Mouse (Mus musculus) erythroid progenitor cell, adult 5-6 weeks (primary cell): Measurements from ENCODE around the gene Pum3. TPM values are rescaled to one million over a fixed set of nuclear protein-coding genes. Genes with fewer than 3 reads are reported as not detected.

ENCODE experiments used
- ATAC-seq: replicated peaks from 2 replicates; pipeline ENCODE4 v1.8.0; 2016; ENCODE audit warnings: moderate number of reproducible peaks, mild to moderate bottlenecking, moderate TSS enrichment, inconsistent platforms; ENCODE audit not compliant: poor library complexity, low FRiP score, severe bottlenecking
- total RNA-seq, 2 experiments: library from RNA; stranded (forward) in 1 of 2; stranded (reverse) in 1 of 2; fragments of 150-400 nt in 1 of 2; fragments of 186-747, 209-891 nt in 1 of 2; gene quantifications; 2 replicates each; pipeline versions ENCODE4 v1.2.3 to v1.2.4; 2015 to 2017; ENCODE audit warnings: low replicate concordance in 2 of 2

Pum3 gene
- 31.9 and 42.9 TPM in 2 replicates for total RNA-seq (2015; ENCODE audit: low replicate concordance)
- 23.4 and 57.8 TPM in 2 replicates for total RNA-seq (2017; ENCODE audit: low replicate concordance)

- peak; percentile 98 for ATAC-seq
Measured at GRCm38 (mm10) chr19:27429745-27430251, at the start of gene Pum3. Gene Pum3, minus strand, starts transcription at chr19:27429825.

DNA sequence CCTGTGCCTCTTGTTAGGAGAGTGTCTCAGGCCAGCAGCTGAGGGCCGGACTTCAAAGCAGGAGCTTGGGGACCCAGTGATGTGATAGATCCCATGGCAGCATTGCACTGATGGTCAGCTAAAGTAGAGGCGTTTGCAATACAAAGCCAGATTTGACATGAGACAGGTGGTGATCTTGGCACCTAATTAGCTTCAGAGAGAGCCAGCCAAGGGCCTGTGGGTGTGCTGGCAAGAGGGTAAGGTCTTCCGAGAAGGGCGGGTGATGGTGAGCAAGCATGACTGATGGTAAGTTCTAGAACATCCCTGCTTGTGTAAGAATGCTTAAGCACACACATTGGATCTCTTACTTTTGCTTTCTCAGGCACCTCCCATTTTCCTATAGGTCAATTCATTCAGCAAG lies 37.1 kb upstream of the Pum3 start:
- no peak for ATAC-seq

GRCm38 (mm10) chr19:27462656-27463055 lies 33.0 kb upstream of the Pum3 start:
- ATAC-seq, result no peak

GRCm38 (mm10) chr19:27450458-27450857 lies 20.8 kb upstream of the Pum3 start:
- no peak for ATAC-seq

DNA sequence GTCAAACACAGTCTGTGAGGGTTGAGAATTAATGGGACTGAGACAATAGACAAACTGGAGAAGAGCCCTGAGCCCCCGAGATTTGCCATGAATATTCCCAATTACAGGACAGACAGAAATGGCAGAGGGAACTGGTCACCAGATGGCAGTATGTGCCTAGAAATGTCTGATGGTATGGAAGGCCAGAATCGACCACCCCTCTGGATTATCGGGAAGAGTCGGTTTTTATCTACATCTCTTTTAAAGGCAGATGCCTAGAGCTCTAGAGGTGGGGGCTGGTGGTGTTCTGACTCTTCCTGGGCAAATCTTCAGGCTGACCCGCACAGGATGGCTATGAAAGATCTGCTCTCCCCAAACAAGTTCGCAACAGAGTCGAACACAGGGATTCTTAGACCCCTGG lies 17.9 kb upstream of the Pum3 start:
- no peak for ATAC-seq

DNA sequence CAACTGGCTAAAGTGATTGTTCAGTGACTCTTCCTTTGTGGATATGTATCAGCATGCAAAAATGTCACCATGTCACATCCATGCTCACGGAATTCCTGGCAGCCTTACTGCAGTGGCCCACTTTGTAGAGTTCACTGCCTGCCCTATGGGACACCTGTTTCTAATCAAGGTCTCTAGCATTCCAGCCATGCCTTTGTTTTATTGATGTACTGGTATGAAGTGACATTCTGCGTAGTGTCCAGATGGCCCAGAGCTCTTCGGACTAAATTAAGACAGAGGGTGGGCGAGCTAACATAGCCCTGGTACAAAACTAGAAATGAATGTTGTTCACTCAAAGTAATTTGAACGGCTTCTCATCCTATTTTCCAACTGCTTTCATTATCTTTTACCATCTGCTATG lies 11.5 kb upstream of the Pum3 start:
- no peak for ATAC-seq

DNA sequence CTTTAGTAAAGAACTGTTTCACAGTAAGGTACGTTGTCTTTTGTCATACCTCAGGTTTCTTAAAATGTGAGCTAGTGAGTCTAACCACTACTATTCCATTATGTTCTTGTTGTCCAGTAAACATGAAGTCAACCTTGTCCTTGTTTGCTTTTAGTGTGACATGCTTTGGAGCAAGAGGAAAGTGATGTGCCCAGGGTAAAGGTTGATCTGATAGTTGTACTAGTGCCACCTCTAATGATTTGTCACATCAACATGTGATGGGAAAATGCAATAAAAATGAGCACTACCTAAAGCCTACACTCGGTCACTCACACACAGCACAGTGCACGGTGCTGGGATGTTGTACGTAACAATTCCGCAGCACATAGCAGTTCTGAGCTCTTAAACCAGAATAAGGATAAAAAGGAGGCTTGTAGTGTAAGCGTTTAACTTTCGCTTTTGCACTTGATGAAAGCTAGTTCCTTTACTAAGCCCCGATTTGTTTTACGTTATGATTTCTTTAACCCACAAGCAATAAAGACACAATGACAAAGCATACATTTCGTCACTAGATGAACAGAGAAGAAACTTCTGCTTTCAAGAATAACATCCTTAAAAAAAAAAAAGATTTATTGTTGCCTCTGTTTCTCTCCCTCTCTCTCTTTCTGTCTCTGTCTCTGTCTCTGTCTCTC lies 8.5 kb upstream of the Pum3 start:
- ATAC-seq, result no peak

DNA sequence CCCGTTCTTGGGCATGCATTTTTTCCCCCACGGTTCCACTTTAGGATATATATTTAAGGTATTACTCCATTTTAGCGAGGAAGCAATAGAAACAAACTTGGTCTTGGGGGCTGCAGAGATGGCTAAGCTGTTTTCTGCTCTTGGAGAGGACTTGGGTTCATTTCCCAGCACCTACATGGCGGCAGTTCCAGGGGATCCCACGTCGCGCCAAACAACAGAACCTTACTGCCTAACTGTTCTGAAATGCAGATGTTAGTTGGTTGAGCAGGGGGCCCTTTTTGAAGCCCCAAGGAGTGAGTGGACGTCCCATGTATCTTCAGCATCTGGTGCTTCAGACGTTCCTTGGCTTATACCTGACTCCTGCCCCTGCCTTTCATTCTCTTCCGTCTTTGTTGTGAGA lies 781 bp upstream of the Pum3 start:
- no peak for ATAC-seq

GRCm38 (mm10) chr19:27429281-27429680 lies 344 bp downstream of the Pum3 start:
- peak; percentile 25 for ATAC-seq

DNA sequence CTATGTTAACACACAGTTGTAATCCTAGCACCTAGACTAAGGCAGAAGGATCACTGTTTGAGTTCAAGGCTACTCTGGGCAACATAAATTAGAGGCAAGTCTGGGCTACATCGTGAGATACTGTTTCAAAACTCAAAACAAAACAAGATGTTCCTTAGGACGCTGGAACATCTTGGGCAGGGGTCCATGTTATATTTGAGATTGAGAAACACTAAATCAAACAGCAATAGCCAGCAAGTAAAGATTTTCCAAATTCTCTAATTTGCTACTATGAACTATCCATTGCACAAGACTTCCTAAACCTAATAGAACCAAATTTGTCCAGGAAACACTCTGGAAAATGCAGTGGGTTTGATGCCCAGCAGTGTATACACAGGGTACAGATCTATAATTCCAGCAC lies 1.8 kb downstream of the Pum3 start:
- no peak for ATAC-seq

DNA sequence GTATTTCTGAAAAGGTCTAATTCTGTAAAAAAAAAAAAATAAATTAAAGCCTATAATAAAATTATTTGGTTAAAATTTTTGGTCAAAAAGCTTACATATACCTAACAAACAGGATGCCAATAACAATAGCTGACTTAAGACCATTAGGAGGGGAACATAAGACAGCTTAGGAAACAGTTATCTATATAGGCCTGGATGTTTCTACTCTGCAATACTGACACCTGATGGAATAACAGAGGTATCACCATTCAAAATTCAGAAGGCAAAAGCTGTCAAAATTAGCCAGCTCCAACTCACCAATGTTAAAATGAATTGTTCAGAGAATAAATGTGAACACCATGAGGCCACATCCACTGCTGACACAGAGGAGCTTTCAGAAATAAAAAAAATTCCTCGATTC lies 3.2 kb downstream of the Pum3 start:
- ATAC-seq, result no peak

DNA sequence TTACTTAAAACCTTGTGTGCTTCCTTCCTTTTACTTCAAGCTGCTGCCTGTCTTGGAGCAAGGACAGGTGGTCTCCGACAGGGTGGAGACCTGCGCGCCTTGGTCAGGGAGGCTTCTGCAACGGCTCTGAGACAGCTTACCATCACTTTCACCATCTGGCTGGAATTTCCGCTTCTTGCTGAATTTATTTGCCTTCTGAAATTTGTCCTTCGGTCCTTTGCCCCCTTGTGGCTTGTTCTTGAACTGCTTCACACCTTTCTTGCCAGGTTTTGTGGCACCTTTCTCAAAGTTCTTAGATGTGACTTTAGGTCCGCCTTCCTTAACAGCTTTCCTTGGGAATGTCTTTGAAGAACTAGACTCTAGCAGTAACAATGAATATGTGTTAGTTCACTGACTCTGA lies 4.0 kb downstream of the Pum3 start:
- no peak for ATAC-seq

GRCm38 (mm10) chr19:27417375-27417774 lies 12.2 kb downstream of the Pum3 start:
- ATAC-seq, result no peak

DNA sequence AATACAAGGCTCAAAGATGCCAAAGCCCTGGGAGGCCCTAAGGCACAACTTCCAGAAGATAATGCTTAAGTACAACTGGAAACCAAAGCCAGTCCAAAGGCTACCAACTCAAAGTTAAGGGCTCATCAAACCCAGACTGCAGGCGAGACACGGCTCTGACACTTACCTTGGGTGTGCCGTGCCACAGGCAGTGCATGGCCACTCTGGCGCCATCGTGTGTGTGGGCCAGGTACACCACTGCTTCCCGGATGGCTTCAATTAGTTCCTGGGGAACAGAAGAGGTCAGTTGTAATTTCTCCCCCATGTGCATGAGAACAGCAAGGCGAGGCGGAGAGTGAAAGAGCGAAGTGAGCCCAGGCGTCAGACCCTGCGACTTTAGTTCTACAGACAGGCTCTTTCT lies 13.1 kb downstream of the Pum3 start:
- no peak for ATAC-seq

GRCm38 (mm10) chr19:27411340-27411739 lies 18.3 kb downstream of the Pum3 start:
- no peak for ATAC-seq

DNA sequence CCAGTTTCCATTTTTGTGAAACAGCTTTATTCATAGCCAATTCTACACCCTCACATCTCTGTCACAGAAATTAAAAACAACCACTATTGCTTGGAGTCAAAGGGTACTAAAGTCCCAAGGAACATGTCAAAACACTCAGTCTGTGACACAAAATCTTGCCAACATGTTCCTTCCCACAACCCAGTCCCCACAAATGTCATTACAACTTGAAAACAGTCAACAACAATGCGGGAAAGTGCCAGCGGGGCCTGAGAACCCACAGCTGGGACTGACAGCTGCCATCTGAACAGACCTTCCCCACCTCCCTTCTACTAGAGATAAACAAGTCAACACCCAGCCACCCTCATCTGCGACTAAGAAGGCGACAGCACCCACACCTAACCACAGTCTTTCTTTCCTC lies 18.9 kb downstream of the Pum3 start:
- no peak for ATAC-seq

DNA sequence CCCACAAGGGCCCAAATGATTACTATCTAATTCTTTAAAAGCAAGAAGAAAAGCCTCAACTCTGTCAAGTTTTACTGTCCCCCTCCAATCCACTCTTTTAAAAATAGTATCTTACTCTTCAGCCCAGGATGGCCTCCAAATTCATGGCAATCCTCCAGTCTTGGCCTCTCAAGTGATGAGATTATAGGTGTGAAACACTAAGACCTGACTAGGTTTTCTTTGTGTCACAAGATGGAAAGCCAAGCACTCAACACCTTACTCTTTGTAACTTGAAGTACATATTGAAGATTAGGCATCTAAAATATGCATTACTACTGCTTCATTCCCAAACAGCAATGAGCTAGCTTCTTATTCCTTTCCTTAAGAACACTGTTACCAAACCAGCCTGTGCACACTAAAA lies 19.8 kb downstream of the Pum3 start:
- no peak for ATAC-seq

GRCm38 (mm10) chr19:27409196-27409595 lies 20.4 kb downstream of the Pum3 start:
- ATAC-seq, result no peak

DNA sequence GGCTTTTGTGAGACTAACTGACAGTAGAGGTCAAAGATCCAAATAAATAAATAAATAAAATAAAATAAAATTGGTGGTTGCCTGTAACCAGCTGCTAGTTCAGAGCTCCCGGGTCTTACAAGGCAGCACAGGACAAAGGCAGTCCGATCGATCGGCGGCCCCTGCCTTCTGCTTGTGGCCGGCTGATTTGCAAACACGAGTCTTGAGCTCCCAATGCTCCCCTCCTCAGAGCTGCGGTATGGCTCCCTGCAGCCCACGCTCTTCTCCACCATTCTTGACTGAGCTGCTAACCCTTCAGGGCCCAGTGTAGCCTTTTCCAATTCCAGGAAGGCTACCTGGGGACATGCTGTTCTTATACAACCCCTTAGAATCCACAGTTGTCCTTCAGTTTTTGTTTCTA lies 31.8 kb downstream of the Pum3 start:
- no peak for ATAC-seq

GRCm38 (mm10) chr19:27397223-27397622 lies 32.4 kb downstream of the Pum3 start:
- no peak for ATAC-seq

DNA sequence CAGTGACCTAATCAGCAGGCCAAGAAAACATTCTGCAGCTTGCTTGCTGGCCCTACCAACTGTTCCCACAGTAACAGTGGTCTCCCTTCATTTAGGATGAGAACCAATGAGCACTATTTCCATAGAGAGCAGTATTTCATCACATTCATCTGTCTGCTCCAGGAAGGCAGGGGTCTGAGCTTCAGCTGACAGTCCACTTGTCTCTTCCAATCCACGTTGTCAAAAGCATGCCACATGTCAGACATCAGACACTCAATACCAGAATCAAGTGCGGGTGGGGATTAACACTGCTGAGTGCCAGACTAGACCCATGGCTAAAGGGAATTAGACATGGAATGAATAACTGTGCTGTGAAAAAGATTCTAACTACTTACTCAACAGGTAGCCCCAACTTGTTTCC lies 32.9 kb downstream of the Pum3 start:
- ATAC-seq, result no peak

- no peak for ATAC-seq
Measured at GRCm38 (mm10) chr19:27395936-27396335, 33.7 kb downstream of the Pum3 start.
